Mouse (Mus musculus) testis, postnatal 10 days (tissue): ENCODE measurements around the gene Nlrp9c.
"Not testable (repeated sequence)": the region's sequence is repeated elsewhere in the genome, so short reads cannot be mapped to it uniquely, and the experiment has no call there.

Experiments
- DNase-seq: peaks from one replicate; pipeline ENCODE4 v3.0.0; 2021; ENCODE audit warnings: low spot score

The Nlrp9c gene

GRCm38 (mm10) chr7:26403600-26403999 lies at the start of gene Nlrp9c:
Gene Nlrp9c (minus strand): TSS chr7:26403700.
- DNase-seq: not testable (repeated sequence)

- no peak for DNase-seq
These were observed 31.3 kb upstream of the Nlrp9c start, which contains the start of gene Nlrp4a for GRCm38 (mm10) chr7:26434813-26435212. Gene Nlrp4a (plus strand): TSS chr7:26435113.

- not testable (repeated sequence) for DNase-seq
These were observed 11.7 kb downstream of the Nlrp9c start for GRCm38 (mm10) chr7:26391811-26392210.

- DNase-seq: not testable (repeated sequence)
These were observed 12.4 kb downstream of the Nlrp9c start for GRCm38 (mm10) chr7:26391137-26391536.

- not testable (repeated sequence) for DNase-seq
These were observed 16.8 kb downstream of the Nlrp9c start for GRCm38 (mm10) chr7:26386691-26387090.

GRCm38 (mm10) chr7:26380807-26381206 lies 22.7 kb downstream of the Nlrp9c start:
- no peak for DNase-seq

GRCm38 (mm10) chr7:26373221-26373620 lies 30.3 kb downstream of the Nlrp9c start:
- not testable (repeated sequence) for DNase-seq

GRCm38 (mm10) chr7:26356719-26357118 lies 46.8 kb downstream of the Nlrp9c start:
- DNase-seq: not testable (repeated sequence)

- DNase-seq: not testable (repeated sequence)
These were observed 51.2 kb downstream of the Nlrp9c start for GRCm38 (mm10) chr7:26352258-26352657.

- DNase-seq: not testable (repeated sequence)
These were observed 53.3 kb downstream of the Nlrp9c start for GRCm38 (mm10) chr7:26350177-26350576.

GRCm38 (mm10) chr7:26320361-26320760 lies 83.1 kb downstream of the Nlrp9c start:
- not testable (repeated sequence) for DNase-seq

GRCm38 (mm10) chr7:26315809-26316208 lies 87.7 kb downstream of the Nlrp9c start:
- not testable (repeated sequence) for DNase-seq

GRCm38 (mm10) chr7:26315194-26315593 lies 88.3 kb downstream of the Nlrp9c start:
- not testable (repeated sequence) for DNase-seq

- not testable (repeated sequence) for DNase-seq
These were observed 91.7 kb downstream of the Nlrp9c start for GRCm38 (mm10) chr7:26311786-26312185.

GRCm38 (mm10) chr7:26306926-26307325 lies 96.6 kb downstream of the Nlrp9c start, which contains the start of gene Cyp2a4:
Gene Cyp2a4 (plus strand): TSS chr7:26307169.
- not testable (repeated sequence) for DNase-seq

GRCm38 (mm10) chr7:26303429-26304166 lies 99.9 kb downstream of the Nlrp9c start:
- DNase-seq: not testable (repeated sequence)
